Mouse (Mus musculus): Measurements from ENCODE around the gene Prlr. TPM values are rescaled to one million over a fixed set of nuclear protein-coding genes. Genes with fewer than 3 reads are reported as not detected.

The Prlr gene
- total and polyA plus RNA-seq, 3 experiments = not detected

- Histone ChIP-seq H3K9ac (ENCODE audit: control insufficient read depth, low read depth, low read length, poor library complexity, severe bottlenecking) (no peak overlapping the region), H3K9me3 (replicated peaks; ENCODE audit: insufficient read depth, low read length) (no peaks in the 10 kb centered on the region), H3K4me3 (ENCODE audit: control insufficient read depth in 1 of 2, insufficient read depth in 1 of 2, low read depth in 2 of 2, low read length in 2 of 2) (no peak overlapping the region), H3K27me3 (ENCODE audit: control insufficient read depth in 1 of 2, insufficient read depth in 2 of 2, low read length in 2 of 2) (no peaks in the 10 kb centered on the region), H3K79me2 (ENCODE audit: control insufficient read depth, insufficient read depth, low read length, poor library complexity) (no peaks in the 10 kb centered on the region), H3K4me1 (ENCODE audit: control insufficient read depth in 1 of 2, insufficient read depth in 2 of 2, low read length in 2 of 2) (no peaks in the 10 kb centered on the region), H3K36me3 (ENCODE audit: control insufficient read depth in 1 of 2, insufficient read depth in 2 of 2, low read length in 2 of 2) (no peaks in the 10 kb centered on the region), H3K27ac (ENCODE audit: control insufficient read depth, low read depth, low read length) (no peak overlapping the region)
- no peak for DNase-seq (ENCODE audit: low read depth, low spot score)
- TF ChIP-seq MYC (IDR thresholded peaks at IDR 0.05; ENCODE audit: low read depth, low read length) (no peak), ELF1 (IDR thresholded peaks at IDR 0.05; ENCODE audit: low read depth, low read length) (no peak), SMC3 (IDR thresholded peaks at IDR 0.05; ENCODE audit: low read depth, low read length) (no peak), RAD21 (IDR thresholded peaks at IDR 0.05; ENCODE audit: low read depth, low read length) (no peak), MAFK (IDR thresholded peaks at IDR 0.05; ENCODE audit: borderline replicate concordance, low read depth, low read length) (no peak), E2F4 (IDR thresholded peaks at IDR 0.05; ENCODE audit: borderline replicate concordance, low read depth, low read length) (no peak), POLR2AphosphoS5 (IDR thresholded peaks at IDR 0.05; ENCODE audit: borderline replicate concordance, low read depth, low read length) (no peak)
These were observed 39.2 kb downstream of the Prlr start for GRCm38 (mm10) chr15:10216189-10216588.

DNA sequence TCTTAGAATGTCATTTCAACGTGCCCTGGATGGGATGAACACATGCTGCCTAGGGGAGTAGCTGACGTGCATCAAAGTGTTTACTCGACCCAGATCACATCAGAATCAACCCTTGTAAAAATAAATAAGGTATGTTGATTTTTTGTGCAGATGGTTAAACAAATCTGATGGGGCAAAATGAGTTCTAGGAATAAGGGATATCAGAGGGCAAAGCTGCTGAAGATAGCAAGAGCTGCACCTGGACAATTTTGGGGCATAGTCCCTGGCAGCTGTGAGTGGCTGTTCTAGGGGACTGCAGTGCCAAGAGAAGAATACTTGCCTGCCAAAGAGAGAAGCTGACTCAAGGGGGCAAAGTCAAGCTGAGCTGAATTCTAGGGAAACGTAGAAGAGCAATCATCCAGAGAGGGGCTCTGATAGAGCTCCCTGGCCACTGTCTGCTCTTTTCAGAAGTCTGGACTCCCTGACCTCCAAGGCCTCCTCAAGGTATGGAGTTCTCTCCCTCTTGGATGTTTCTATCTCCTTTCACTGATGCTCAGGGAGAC is 46.6 kb downstream of the Prlr start:
- no peaks in the 10 kb centered on the region for H3K36me3 ChIP-seq (ENCODE audit: control insufficient read depth in 1 of 2, insufficient read depth in 2 of 2, low read length in 2 of 2)
- TF ChIP-seq CHD1 (IDR thresholded peaks at IDR 0.05; ENCODE audit: low read depth, low read length) (no peak), JUND (IDR thresholded peaks at IDR 0.05; ENCODE audit: low read depth, low read length) (no peak), POLR2A (IDR thresholded peaks at IDR 0.05; ENCODE audit: control insufficient read depth in 1 of 2, insufficient read depth in 1 of 2, low read depth in 1 of 2, low read length in 2 of 2, poor library complexity in 1 of 2) (no peak), POLR2AphosphoS5 (IDR thresholded peaks at IDR 0.05; ENCODE audit: borderline replicate concordance, low read depth, low read length) (no peak), TCF12 (IDR thresholded peaks at IDR 0.05; ENCODE audit: low read depth, low read length) (no peak), TAL1 (IDR thresholded peaks at IDR 0.05; ENCODE audit: low read length) (no peak)
- H3K9ac ChIP-seq (ENCODE audit: control insufficient read depth, low read depth, low read length, poor library complexity, severe bottlenecking) = no peak overlapping the region
- no peaks in the 10 kb centered on the region for H3K79me2 ChIP-seq (ENCODE audit: control insufficient read depth, insufficient read depth, low read length, poor library complexity)
- no peaks in the 10 kb centered on the region for H3K27me3 ChIP-seq (ENCODE audit: control insufficient read depth in 1 of 2, insufficient read depth in 2 of 2, low read length in 2 of 2)
- H3K27ac ChIP-seq (ENCODE audit: control insufficient read depth, low read depth, low read length) = no peak overlapping the region
- H3K4me3 ChIP-seq (ENCODE audit: control insufficient read depth in 1 of 2, insufficient read depth in 1 of 2, low read depth in 2 of 2, low read length in 2 of 2) = no peak overlapping the region
- no peaks in the 10 kb centered on the region for H3K4me1 ChIP-seq (ENCODE audit: control insufficient read depth in 1 of 2, insufficient read depth in 2 of 2, low read length in 2 of 2)
- no peak for DNase-seq (ENCODE audit: low read depth, low spot score)
- no peaks in the 10 kb centered on the region for H3K9me3 ChIP-seq (replicated peaks; ENCODE audit: insufficient read depth, low read length)

DNA sequence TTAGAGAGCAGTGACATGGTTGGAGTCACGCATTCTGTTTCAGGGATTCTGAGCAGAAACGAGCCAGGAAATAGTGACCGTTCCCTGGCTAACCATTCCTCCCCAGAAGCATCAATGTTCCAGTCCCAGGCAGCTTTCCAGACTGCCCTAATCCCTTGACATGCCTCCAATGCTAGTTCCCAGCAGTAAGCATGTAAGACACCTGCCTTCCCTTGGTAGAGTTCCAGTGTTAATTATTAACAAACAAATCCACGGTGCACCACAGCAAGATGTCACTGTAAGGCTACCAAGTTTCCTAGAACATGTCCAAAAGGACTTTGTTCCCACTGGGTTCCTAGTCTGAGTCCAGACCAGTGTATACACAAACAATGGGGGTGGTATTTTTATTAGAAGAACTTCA is 48.7 kb downstream of the Prlr start:
- no peak for TF ChIP-seq ETS1 (IDR thresholded peaks at IDR 0.05; ENCODE audit: low read depth, low read length)
- no peak for TF ChIP-seq ZKSCAN1 (IDR thresholded peaks at IDR 0.05; ENCODE audit: low read depth, low read length)
- no peak for TF ChIP-seq RCOR1 (IDR thresholded peaks at IDR 0.05; ENCODE audit: low read depth, low read length)
- TF ChIP-seq JUND (IDR thresholded peaks at IDR 0.05; ENCODE audit: low read depth, low read length) = no peak
- TF ChIP-seq EP300 (IDR thresholded peaks at IDR 0.05; ENCODE audit: low read depth in 1 of 2, low read length in 2 of 2) = no peak
- TF ChIP-seq BHLHE40 (IDR thresholded peaks at IDR 0.05; ENCODE audit: borderline replicate concordance, low read depth, low read length) = no peak
- no peak for TF ChIP-seq MXI1 (IDR thresholded peaks at IDR 0.05; ENCODE audit: low read depth, low read length)
- TF ChIP-seq CTCF (IDR thresholded peaks at IDR 0.05 in 2 of 3, conservative IDR thresholded peaks at IDR 0.05 in 1 of 3; ENCODE audit: control insufficient read depth in 1 of 3, insufficient read depth in 1 of 3, low read depth in 2 of 3, low read length in 3 of 3, poor library complexity in 1 of 3, severe bottlenecking in 1 of 3) = no peak
- TF ChIP-seq HCFC1 (IDR thresholded peaks at IDR 0.05; ENCODE audit: low read depth, low read length) = no peak
- no peak for TF ChIP-seq MAZ (IDR thresholded peaks at IDR 0.05; ENCODE audit: low read depth, low read length)
- no peak for TF ChIP-seq POLR2A (IDR thresholded peaks at IDR 0.05; ENCODE audit: control insufficient read depth in 1 of 2, insufficient read depth in 1 of 2, low read depth in 1 of 2, low read length in 2 of 2, poor library complexity in 1 of 2)
- TF ChIP-seq TCF12 (IDR thresholded peaks at IDR 0.05; ENCODE audit: low read depth, low read length) = no peak

More for the DNA sequence above, 48.7 kb downstream of the Prlr start:
- Histone ChIP-seq H3K4me3 (ENCODE audit: control insufficient read depth in 1 of 2, insufficient read depth in 1 of 2, low read depth in 2 of 2, low read length in 2 of 2) (no peak overlapping the region), H3K9ac (ENCODE audit: control insufficient read depth, low read depth, low read length, poor library complexity, severe bottlenecking) (no peak overlapping the region), H3K4me1 (ENCODE audit: control insufficient read depth in 1 of 2, insufficient read depth in 2 of 2, low read length in 2 of 2) (no peaks in the 10 kb centered on the region), H3K27ac (ENCODE audit: control insufficient read depth, low read depth, low read length) (no peak overlapping the region), H3K9me3 (replicated peaks; ENCODE audit: insufficient read depth, low read length) (no peaks in the 10 kb centered on the region), H3K79me2 (ENCODE audit: control insufficient read depth, insufficient read depth, low read length, poor library complexity) (no peaks in the 10 kb centered on the region), H3K36me3 (ENCODE audit: control insufficient read depth in 1 of 2, insufficient read depth in 2 of 2, low read length in 2 of 2) (no peaks in the 10 kb centered on the region), H3K27me3 (ENCODE audit: control insufficient read depth in 1 of 2, insufficient read depth in 2 of 2, low read length in 2 of 2) (no peaks in the 10 kb centered on the region)
- DNase-seq (ENCODE audit: low read depth, low spot score) = no peak

All from MEL (cell line).